Mouse (Mus musculus): ENCODE measurements around the gene Gpa33. TPM values are rescaled to one million over a fixed set of nuclear protein-coding genes. Genes with fewer than 3 reads are reported as not detected.

Gene Gpa33
- polyA plus RNA-seq, 1 experiment from 2014 or later: 161 TPM

DNA sequence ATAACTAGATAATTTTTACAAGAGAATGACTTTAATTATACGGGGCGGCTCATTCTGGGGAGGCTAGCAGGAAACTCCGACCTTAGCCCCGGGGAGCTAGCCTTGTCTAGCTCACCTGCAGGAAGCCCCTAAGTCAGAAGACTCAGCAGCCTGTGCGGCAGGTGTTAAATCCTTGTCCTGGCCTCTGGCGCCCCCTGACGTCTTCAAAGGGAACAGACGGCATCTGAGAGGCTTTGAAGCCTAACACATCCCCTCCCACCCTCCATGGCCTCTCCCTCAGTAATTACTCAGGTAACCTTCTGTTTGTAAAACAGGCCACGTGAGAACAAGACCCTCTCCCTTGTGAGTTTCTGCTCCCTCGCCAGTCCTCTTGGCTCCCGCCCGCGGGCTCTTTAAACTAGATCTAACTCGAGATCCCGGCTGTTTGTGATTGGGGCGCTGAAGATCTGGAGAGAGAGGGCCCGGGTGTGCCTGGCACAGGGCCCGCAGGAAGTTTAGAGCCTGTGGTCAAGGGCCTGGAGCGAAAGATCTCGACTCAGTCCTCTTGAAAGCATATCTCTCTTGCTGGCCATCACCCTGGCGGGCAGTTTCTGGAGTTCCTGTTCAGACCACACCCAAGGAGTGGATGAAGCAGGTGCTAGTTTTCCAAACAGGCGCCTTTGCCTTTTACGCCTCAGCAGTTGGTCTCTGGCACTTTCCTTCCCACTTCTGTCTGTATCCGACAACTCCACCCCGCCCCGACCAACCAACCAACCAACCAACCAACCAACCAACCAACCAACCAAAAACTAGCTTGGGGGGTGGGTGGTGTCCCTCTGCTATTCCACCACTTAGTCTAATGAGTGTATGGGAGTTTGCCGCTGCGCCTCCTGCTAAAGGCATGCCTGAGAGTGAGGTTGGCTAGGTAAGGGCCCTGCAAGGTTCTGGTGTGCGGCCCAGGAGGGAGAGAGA, 24.4 kb downstream of the Gpa33 start:
- Histone ChIP-seq H3K27me3 (replicated peaks; ENCODE audit: control insufficient read depth, insufficient read depth, low read length) (no peaks in the 10 kb centered on the region), H3K36me3 (ENCODE audit: control insufficient read depth, insufficient read depth) (peaks cover 14% of the 10 kb centered on the region; the same call in 1 of the 2 replicates), H3K9ac (ENCODE audit: low read depth, low read length) (no peak overlapping the region), H3K4me3 (ENCODE audit: low read depth, low read length) (peak overlapping the region; percentile 11; the same call in 1 of the 2 replicates), H3K27ac (ENCODE audit: low read depth, low read length) (no peak overlapping the region), H3K4me2 (replicated peaks; ENCODE audit: low read depth) (peak overlapping the region; percentile 43; the same call in 1 of the 2 replicates), H3K9me3 (ENCODE audit: control insufficient read depth) (no peaks in the 10 kb centered on the region), H3K4me1 (replicated peaks; ENCODE audit: control insufficient read depth, insufficient read depth, low read length) (peaks cover 5% of the 10 kb centered on the region; the same call in 1 of the 2 replicates)
- TF ChIP-seq CTCF (IDR thresholded peaks at IDR 0.05; ENCODE audit: low read depth): peak; percentile 95
- ATAC-seq: peak; percentile 55
- 14% methylated on average over 29 of the region's 29 CpGs for WGBS

DNA sequence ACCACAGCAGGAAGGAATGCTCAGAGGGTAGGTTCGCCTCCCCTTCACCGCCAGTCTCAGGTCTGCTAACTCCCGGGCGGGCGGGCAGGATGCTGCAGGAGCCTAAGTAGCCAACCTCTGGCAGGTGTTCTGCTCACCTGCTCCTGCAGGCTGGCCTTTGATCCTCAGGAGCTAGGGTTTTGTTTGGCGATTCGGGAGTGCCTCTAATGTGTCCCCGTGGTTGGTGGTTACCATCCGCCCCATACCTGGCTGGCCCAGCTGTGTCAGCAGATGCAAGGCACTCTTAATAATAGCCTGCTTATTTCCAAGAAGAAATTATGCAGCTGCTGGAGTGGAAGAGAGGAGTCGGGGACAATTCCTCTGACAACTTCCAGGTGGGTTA, 25.1 kb downstream of the Gpa33 start:
- no peaks in the 10 kb centered on the region for H3K9me3 ChIP-seq (ENCODE audit: control insufficient read depth)
- H3K27me3 ChIP-seq (replicated peaks; ENCODE audit: control insufficient read depth, insufficient read depth, low read length): no peaks in the 10 kb centered on the region
- ATAC-seq: peak; percentile 73
- no peak overlapping the region for H3K4me2 ChIP-seq (replicated peaks; ENCODE audit: low read depth)
- no peak overlapping the region for H3K4me3 ChIP-seq (ENCODE audit: low read depth, low read length)
- no peak overlapping the region for H3K27ac ChIP-seq (ENCODE audit: low read depth, low read length)
- H3K4me1 ChIP-seq (replicated peaks; ENCODE audit: control insufficient read depth, insufficient read depth, low read length): peaks cover 5% of the 10 kb centered on the region; the same call in 1 of the 2 replicates
- peaks cover 14% of the 10 kb centered on the region; the same call in 1 of the 2 replicates for H3K36me3 ChIP-seq (ENCODE audit: control insufficient read depth, insufficient read depth)
- 32% methylated on average over 10 of the region's 10 CpGs for whole genome bisulfite sequencing
- no peak overlapping the region for H3K9ac ChIP-seq (ENCODE audit: low read depth, low read length)
- no peak for TF ChIP-seq CTCF (IDR thresholded peaks at IDR 0.05; ENCODE audit: low read depth)

GRCm38 (mm10) chr1:166157712-166158111, 27.7 kb downstream of the Gpa33 start:
- no peak for TF ChIP-seq CTCF (IDR thresholded peaks at IDR 0.05; ENCODE audit: low read depth)
- Histone ChIP-seq H3K4me3 (ENCODE audit: low read depth, low read length) (no peak overlapping the region), H3K27ac (ENCODE audit: low read depth, low read length) (no peak overlapping the region), H3K4me2 (replicated peaks; ENCODE audit: low read depth) (no peak overlapping the region), H3K36me3 (ENCODE audit: control insufficient read depth, insufficient read depth) (peaks cover 14% of the 10 kb centered on the region; the same call in 1 of the 2 replicates), H3K9me3 (ENCODE audit: control insufficient read depth) (no peaks in the 10 kb centered on the region), H3K4me1 (replicated peaks; ENCODE audit: control insufficient read depth, insufficient read depth, low read length) (peaks cover 5% of the 10 kb centered on the region; the same call in 1 of the 2 replicates), H3K9ac (ENCODE audit: low read depth, low read length) (no peak overlapping the region), H3K27me3 (replicated peaks; ENCODE audit: control insufficient read depth, insufficient read depth, low read length) (no peaks in the 10 kb centered on the region)
- ATAC-seq: no peak
- WGBS: 74% methylated on average over 12 of the region's 12 CpGs

DNA sequence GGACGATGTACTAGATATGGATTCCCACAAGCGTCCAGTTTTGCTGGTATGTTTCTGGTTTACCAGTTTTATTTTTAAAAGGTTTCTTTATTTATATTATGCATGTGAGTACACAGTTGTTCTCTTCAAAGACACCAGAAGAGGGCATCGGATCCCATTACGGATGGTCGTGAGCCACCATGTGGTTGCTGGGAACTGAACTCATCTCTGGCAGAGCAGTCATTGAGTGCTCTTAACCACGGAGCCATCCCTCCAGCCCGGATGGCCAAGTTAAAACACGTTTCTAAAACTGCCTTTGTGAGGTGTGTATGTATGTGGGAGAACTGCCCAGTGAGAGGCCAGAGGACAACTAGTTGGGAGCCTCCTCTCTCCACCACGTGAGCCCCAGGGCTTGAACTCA, 28.6 kb downstream of the Gpa33 start:
- no peak overlapping the region for H3K4me3 ChIP-seq (ENCODE audit: low read depth, low read length)
- peaks cover 5% of the 10 kb centered on the region; the same call in 1 of the 2 replicates for H3K4me1 ChIP-seq (replicated peaks; ENCODE audit: control insufficient read depth, insufficient read depth, low read length)
- no peak overlapping the region for H3K9ac ChIP-seq (ENCODE audit: low read depth, low read length)
- no peaks in the 10 kb centered on the region for H3K9me3 ChIP-seq (ENCODE audit: control insufficient read depth)
- no peak overlapping the region for H3K27ac ChIP-seq (ENCODE audit: low read depth, low read length)
- TF ChIP-seq CTCF (IDR thresholded peaks at IDR 0.05; ENCODE audit: low read depth): peak; percentile 35
- no peak overlapping the region for H3K4me2 ChIP-seq (replicated peaks; ENCODE audit: low read depth)
- no peaks in the 10 kb centered on the region for H3K27me3 ChIP-seq (replicated peaks; ENCODE audit: control insufficient read depth, insufficient read depth, low read length)
- 72% methylated on average over 9 of the region's 9 CpGs for WGBS
- ATAC-seq: no peak
- peaks cover 13% of the 10 kb centered on the region; the same call in 1 of the 2 replicates for H3K36me3 ChIP-seq (ENCODE audit: control insufficient read depth, insufficient read depth)

GRCm38 (mm10) chr1:166160111-166160510, 30.1 kb downstream of the Gpa33 start:
- Histone ChIP-seq H3K27me3 (replicated peaks; ENCODE audit: control insufficient read depth, insufficient read depth, low read length) (no peaks in the 10 kb centered on the region), H3K4me1 (replicated peaks; ENCODE audit: control insufficient read depth, insufficient read depth, low read length) (no peaks in the 10 kb centered on the region), H3K9ac (ENCODE audit: low read depth, low read length) (no peak overlapping the region), H3K4me3 (ENCODE audit: low read depth, low read length) (no peak overlapping the region), H3K36me3 (ENCODE audit: control insufficient read depth, insufficient read depth) (peaks cover 27% of the 10 kb centered on the region), H3K27ac (ENCODE audit: low read depth, low read length) (no peak overlapping the region), H3K9me3 (ENCODE audit: control insufficient read depth) (no peaks in the 10 kb centered on the region), H3K4me2 (replicated peaks; ENCODE audit: low read depth) (no peak overlapping the region)
- no peak for TF ChIP-seq CTCF (IDR thresholded peaks at IDR 0.05; ENCODE audit: low read depth)
- ATAC-seq: no peak
- 62% methylated on average over 5 of the region's 5 CpGs for WGBS

DNA sequence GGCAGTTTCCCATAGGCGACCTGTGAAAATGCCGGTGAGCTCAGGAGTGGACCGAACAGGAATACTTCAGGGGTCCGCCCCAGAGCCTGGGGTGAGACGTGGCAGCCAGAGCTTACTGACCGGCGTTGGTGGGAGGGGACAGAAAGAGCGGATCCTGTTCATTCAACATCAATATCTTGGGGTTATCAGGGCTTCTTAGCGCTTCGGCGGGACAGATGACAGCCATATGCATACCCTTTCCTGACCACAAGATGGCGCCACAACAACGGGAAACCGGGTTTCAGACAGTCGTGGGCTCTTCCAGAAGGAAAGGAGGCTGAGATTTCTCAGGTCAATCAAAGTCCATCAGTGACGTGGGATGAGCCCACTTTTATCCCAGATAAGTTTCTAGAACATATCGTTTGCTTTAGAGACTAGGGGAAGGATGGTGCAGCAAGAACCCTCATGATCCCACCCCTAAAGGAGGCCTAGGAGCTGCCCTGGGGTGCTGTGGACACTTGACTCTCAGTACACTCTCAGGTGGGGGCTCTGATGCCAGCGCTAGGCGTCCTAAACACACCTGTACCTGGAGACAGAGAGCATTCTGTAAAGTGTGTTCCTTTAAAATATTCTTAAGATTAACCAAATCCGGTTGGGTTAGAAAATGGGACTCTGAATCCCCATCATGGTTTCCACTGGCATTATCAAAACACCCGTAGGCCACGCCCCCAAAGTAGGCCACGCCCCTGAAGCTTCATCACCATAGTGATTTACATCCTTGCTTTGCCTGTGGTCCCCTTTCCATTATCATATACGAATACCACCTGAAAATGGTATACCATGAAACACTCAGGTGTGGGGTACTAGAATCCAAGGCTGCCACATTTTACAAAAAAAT, 30.8 kb downstream of the Gpa33 start:
- ATAC-seq: peak; percentile 60; the same call in 1 of the 2 replicates

More for the DNA sequence above, 30.8 kb downstream of the Gpa33 start:
- WGBS: 19% methylated on average over 24 of the region's 24 CpGs
- peak; percentile 93 for TF ChIP-seq CTCF (IDR thresholded peaks at IDR 0.05; ENCODE audit: low read depth)
- Histone ChIP-seq H3K36me3 (ENCODE audit: control insufficient read depth, insufficient read depth) (peaks cover 31% of the 10 kb centered on the region), H3K4me1 (replicated peaks; ENCODE audit: control insufficient read depth, insufficient read depth, low read length) (no peaks in the 10 kb centered on the region), H3K27me3 (replicated peaks; ENCODE audit: control insufficient read depth, insufficient read depth, low read length) (no peaks in the 10 kb centered on the region), H3K9ac (ENCODE audit: low read depth, low read length) (no peak overlapping the region), H3K27ac (ENCODE audit: low read depth, low read length) (no peak overlapping the region), H3K4me2 (replicated peaks; ENCODE audit: low read depth) (no peak overlapping the region), H3K4me3 (ENCODE audit: low read depth, low read length) (no peak overlapping the region), H3K9me3 (ENCODE audit: control insufficient read depth) (no peaks in the 10 kb centered on the region)

All from intestine, postnatal 0 days (tissue).